Mouse (Mus musculus): ENCODE measurements around the gene Tnip3. TPM values are rescaled to one million over a fixed set of nuclear protein-coding genes. Genes with fewer than 3 reads are reported as not detected.

Gene Tnip3
- polyA plus RNA-seq, 1 experiment from 2014 or later, result 2.3 TPM

DNA sequence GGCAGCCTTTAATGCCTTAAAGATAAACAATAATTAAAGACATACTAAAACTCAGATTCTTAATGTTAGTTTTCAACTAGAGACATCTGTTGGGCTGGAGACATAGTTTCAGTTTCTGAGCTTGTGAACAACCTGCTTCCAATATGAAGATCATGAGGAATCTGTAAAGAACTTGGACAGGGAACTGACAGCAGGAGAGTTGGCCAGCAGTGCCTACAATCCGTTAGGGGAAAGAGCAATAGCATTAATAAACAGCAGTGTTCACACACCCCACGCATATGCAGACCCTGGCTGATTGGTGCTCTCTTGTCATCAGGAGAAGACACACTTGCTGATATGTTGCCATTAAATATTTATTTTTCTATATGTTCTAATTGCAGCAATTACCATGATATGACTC is 15.0 kb downstream of the Tnip3 start:
- ATAC-seq, result no peak
- TF ChIP-seq EP300 (IDR thresholded peaks at IDR 0.05), result no peak
- no peak for TF ChIP-seq CTCF (IDR thresholded peaks at IDR 0.05)
- no peak for DNase-seq (ENCODE audit: low spot score)

DNA sequence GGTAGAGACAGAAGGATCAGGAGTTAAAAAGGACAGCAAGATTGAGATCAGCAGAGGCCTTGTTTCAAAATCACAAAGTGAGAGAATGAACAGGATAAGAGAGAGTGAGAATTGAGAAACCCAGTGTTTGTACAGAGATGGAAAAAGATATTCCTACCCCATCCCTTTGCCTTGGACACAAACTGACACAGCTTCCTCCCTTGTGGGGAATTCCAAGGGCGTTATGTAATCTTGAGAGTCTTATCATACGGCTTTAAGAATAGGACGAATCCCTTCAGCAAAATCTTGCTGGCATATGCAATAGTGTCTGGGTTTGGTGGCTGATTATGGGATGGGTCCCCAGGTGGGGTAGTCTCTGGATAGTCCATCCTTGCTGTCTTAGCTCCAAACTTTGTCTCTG is 16.0 kb downstream of the Tnip3 start:
- DNase-seq (ENCODE audit: low spot score), result peak; percentile 12
- 23% methylated on average over 3 of the region's 3 CpGs for WGBS
- no peaks in the 10 kb centered on the region for H3K9me3 ChIP-seq (ENCODE audit: low read length)

More for the DNA sequence above, 15.0 kb downstream of the Tnip3 start:
- Histone ChIP-seq H3K9ac (replicated peaks; ENCODE audit: low read depth) (no peak overlapping the region), H3K36me3 (ENCODE audit: insufficient read depth, low read length) (no peaks in the 10 kb centered on the region), H3K4me3 (ENCODE audit: low read depth, low read length) (no peak overlapping the region), H3K27ac (ENCODE audit: low read length) (no peak overlapping the region), H3K27me3 (replicated peaks; ENCODE audit: insufficient read depth, low read length) (no peaks in the 10 kb centered on the region), H3K4me1 (ENCODE audit: insufficient read depth, low read depth, low read length) (no peaks in the 10 kb centered on the region), H3K4me2 (replicated peaks; ENCODE audit: low read depth, low read length) (no peak overlapping the region), H3K9me3 (ENCODE audit: low read length) (no peaks in the 10 kb centered on the region)
- 49% methylated on average over 2 of the region's 2 CpGs for WGBS

DNA sequence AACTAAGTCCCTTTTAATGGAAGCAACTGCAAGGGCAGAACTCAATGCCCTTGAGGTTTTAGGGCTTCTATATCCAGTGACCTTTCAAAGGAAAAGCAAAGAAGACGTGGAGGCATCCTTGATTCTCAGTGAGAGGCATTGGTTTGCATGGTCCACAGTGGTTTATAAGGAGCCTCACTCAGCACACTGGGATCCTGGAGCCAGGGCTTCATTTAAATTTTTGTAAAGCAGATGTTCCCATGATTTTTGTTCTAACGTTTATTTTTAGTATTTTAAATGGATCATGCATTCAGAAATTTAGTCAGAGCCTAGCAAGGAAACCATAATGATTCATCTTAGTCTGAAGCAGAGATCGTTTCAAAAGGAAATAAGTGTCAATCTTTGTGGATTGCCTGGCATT is 17.3 kb downstream of the Tnip3 start:
- ATAC-seq (no peak), DNase-seq (ENCODE audit: low spot score) (no peak)
- Histone ChIP-seq H3K4me2 (replicated peaks; ENCODE audit: low read depth, low read length) (no peak overlapping the region), H3K4me3 (ENCODE audit: low read depth, low read length) (no peak overlapping the region), H3K9me3 (ENCODE audit: low read length) (no peaks in the 10 kb centered on the region), H3K4me1 (ENCODE audit: insufficient read depth, low read depth, low read length) (no peaks in the 10 kb centered on the region), H3K27ac (ENCODE audit: low read length) (no peak overlapping the region), H3K36me3 (ENCODE audit: insufficient read depth, low read length) (no peaks in the 10 kb centered on the region), H3K9ac (replicated peaks; ENCODE audit: low read depth) (no peak overlapping the region), H3K27me3 (replicated peaks; ENCODE audit: insufficient read depth, low read length) (no peaks in the 10 kb centered on the region)
- TF ChIP-seq EP300 (IDR thresholded peaks at IDR 0.05) (no peak), CTCF (IDR thresholded peaks at IDR 0.05) (no peak)
- WGBS, result 39% methylated on average over 3 of the region's 3 CpGs

More for the DNA sequence above, 16.0 kb downstream of the Tnip3 start:
- Histone ChIP-seq H3K27ac (ENCODE audit: low read length) (no peak overlapping the region), H3K36me3 (ENCODE audit: insufficient read depth, low read length) (no peaks in the 10 kb centered on the region), H3K27me3 (replicated peaks; ENCODE audit: insufficient read depth, low read length) (no peaks in the 10 kb centered on the region), H3K4me2 (replicated peaks; ENCODE audit: low read depth, low read length) (no peak overlapping the region), H3K4me3 (ENCODE audit: low read depth, low read length) (no peak overlapping the region), H3K9ac (replicated peaks; ENCODE audit: low read depth) (no peak overlapping the region), H3K4me1 (ENCODE audit: insufficient read depth, low read depth, low read length) (no peaks in the 10 kb centered on the region)
- no peak for ATAC-seq
- TF ChIP-seq CTCF (IDR thresholded peaks at IDR 0.05), result no peak
- TF ChIP-seq EP300 (IDR thresholded peaks at IDR 0.05), result no peak

DNA sequence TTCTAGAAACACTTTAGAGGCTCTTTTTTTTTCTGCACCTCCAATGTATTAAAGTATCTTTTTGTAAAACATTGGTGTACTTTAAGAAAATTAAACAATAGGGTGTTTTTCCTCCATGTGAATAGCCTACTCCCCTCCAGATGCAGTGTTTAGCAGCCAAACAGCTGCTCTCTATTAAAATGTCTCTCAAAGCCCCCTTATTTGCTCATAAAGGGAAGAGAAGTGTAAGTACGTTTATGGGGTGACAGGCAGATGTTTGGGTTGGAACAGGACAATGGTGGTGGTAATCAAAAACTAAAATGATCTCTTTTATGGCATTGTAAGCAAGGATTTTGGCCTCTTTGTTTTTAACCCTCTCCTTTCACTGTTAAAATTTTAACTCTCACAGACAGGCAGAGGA is 17.8 kb downstream of the Tnip3 start:
- ATAC-seq, result no peak
- no peak overlapping the region for H3K4me3 ChIP-seq (ENCODE audit: low read depth, low read length)
- no peaks in the 10 kb centered on the region for H3K36me3 ChIP-seq (ENCODE audit: insufficient read depth, low read length)
- no peak for TF ChIP-seq EP300 (IDR thresholded peaks at IDR 0.05)
- TF ChIP-seq CTCF (IDR thresholded peaks at IDR 0.05), result no peak
- no peaks in the 10 kb centered on the region for H3K27me3 ChIP-seq (replicated peaks; ENCODE audit: insufficient read depth, low read length)
- 45% methylated on average over 1 of the region's 1 CpGs for WGBS
- H3K27ac ChIP-seq (ENCODE audit: low read length), result no peak overlapping the region
- no peak overlapping the region for H3K4me2 ChIP-seq (replicated peaks; ENCODE audit: low read depth, low read length)
- H3K9me3 ChIP-seq (ENCODE audit: low read length), result no peaks in the 10 kb centered on the region
- H3K9ac ChIP-seq (replicated peaks; ENCODE audit: low read depth), result no peak overlapping the region
- H3K4me1 ChIP-seq (ENCODE audit: insufficient read depth, low read depth, low read length), result no peaks in the 10 kb centered on the region
- DNase-seq (ENCODE audit: low spot score), result no peak

DNA sequence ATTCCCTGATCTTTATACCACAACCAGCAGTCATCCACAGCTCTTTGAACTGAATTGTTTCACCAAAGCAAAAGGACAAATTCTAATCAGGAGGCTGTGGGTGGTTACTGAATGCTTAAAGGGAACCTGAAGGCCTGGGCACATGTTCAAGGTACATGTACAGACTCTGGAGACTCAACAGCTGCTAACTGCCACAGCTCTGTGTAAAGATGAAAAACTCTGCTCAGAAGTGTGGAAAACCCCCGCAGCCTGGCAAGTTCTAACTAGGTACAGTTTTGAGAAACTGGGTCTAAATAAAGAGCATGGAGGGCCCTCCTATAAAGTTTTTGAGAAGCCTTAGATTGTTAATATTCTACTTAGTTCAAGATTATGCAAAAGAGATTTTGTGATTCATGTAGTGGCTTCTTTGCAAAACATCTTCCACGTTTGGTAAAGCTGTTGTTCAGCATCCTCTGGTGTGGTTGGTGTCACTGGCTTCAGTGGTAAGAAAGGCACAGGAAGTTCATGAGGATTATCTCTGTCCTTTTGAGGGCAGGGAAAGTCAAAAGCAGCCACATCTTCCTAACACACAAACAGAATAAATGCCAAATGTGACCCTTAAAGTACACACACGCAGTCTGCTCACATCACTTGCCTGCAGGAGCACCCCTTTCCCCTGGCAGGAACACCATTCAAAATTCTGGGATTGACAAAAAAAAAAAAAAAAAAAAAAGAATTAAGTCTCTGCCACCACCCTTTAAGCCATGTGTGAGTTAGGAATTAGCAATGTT is 39.0 kb downstream of the Tnip3 start:
- no peak overlapping the region for H3K27ac ChIP-seq (ENCODE audit: low read length)
- no peak for ATAC-seq
- 77% methylated on average over 3 of the region's 3 CpGs for WGBS
- no peaks in the 10 kb centered on the region for H3K9me3 ChIP-seq (ENCODE audit: low read length)
- no peaks in the 10 kb centered on the region for H3K36me3 ChIP-seq (ENCODE audit: insufficient read depth, low read length)
- H3K4me1 ChIP-seq (ENCODE audit: insufficient read depth, low read depth, low read length), result no peaks in the 10 kb centered on the region
- H3K27me3 ChIP-seq (replicated peaks; ENCODE audit: insufficient read depth, low read length), result no peaks in the 10 kb centered on the region
- TF ChIP-seq EP300 (IDR thresholded peaks at IDR 0.05) (no peak), CTCF (IDR thresholded peaks at IDR 0.05) (no peak)
- H3K9ac ChIP-seq (replicated peaks; ENCODE audit: low read depth), result no peak overlapping the region
- H3K4me3 ChIP-seq (ENCODE audit: low read depth, low read length), result no peak overlapping the region
- DNase-seq (ENCODE audit: low spot score), result no peak
- no peak overlapping the region for H3K4me2 ChIP-seq (replicated peaks; ENCODE audit: low read depth, low read length)

DNA sequence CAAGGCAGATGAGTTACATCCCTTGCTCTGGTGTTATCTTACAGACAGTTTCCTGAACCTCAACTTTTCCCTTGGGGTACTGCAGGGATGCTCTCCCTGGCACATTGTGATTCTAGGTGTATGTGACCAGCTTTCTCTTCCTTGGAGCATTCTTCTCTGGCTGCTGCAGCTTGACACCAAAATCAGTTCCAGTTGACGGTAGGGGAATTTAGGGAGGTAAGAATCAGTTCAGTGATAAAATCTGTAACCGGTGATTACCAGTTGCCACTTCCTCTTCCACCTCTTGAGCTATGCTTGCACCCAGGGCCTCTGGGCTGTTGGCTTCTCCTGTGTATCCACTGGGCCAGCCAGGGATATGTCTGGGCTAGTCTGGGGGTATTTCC is 39.5 kb downstream of the Tnip3 start:
- DNase-seq (ENCODE audit: low spot score) (no peak), ATAC-seq (no peak)
- no peak for TF ChIP-seq EP300 (IDR thresholded peaks at IDR 0.05)
- H3K27ac ChIP-seq (ENCODE audit: low read length), result no peak overlapping the region
- H3K9me3 ChIP-seq (ENCODE audit: low read length), result no peaks in the 10 kb centered on the region
- H3K4me3 ChIP-seq (ENCODE audit: low read depth, low read length), result no peak overlapping the region
- H3K27me3 ChIP-seq (replicated peaks; ENCODE audit: insufficient read depth, low read length), result no peaks in the 10 kb centered on the region
- no peak overlapping the region for H3K4me2 ChIP-seq (replicated peaks; ENCODE audit: low read depth, low read length)
- 65% methylated on average over 2 of the region's 2 CpGs for WGBS
- H3K9ac ChIP-seq (replicated peaks; ENCODE audit: low read depth), result no peak overlapping the region
- H3K36me3 ChIP-seq (ENCODE audit: insufficient read depth, low read length), result no peaks in the 10 kb centered on the region
- no peaks in the 10 kb centered on the region for H3K4me1 ChIP-seq (ENCODE audit: insufficient read depth, low read depth, low read length)
